Mouse (Mus musculus): Measurements from ENCODE around the gene Kcnt1.

The Kcnt1 gene

DNA sequence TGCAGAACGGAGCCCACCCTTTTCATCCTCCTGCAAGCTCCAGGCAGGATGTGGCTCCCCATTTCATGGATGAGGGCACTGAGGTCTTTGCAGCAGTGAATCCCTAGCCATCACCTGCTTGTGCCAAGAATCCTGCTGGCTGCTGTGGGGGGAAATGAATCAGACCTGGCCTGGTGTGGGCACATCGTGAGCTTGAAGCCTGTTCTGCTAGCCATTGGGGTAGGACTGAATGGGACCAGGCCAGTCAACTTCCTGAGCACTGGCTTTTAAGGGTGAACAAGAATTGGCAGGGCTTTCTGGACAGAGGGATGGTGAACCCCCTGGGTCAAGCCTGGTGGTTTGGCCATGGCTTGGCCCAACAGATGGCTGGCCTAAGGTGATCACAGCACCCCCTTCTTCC is 15.0 kb downstream of the Kcnt1 start:
- DNase-seq = peak; percentile 37 to 61

- peak; percentile 29 to 43 for DNase-seq
Measured at GRCm38 (mm10) chr2:25879061-25879460, 15.5 kb downstream of the Kcnt1 start.

DNA sequence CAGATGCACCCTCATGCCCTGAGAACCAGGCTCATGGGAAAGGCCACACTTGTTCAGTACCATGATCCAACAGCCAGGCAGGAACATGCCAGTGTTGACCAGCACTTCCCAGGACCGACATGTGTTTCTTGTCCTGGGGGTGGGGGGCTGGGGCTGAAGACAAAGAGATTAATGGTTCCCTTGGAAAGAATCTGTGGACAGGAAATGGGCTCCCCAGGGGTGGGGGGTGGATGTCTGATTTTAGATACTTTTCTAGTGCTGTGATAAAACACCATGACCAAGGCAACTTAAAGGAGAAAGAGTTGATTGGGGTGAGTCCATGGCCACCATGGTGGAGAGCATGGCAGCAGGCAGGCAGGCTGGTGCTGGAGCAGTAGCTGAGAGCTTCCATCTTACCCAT is 18.7 kb downstream of the Kcnt1 start:
- DNase-seq = no peak

DNA sequence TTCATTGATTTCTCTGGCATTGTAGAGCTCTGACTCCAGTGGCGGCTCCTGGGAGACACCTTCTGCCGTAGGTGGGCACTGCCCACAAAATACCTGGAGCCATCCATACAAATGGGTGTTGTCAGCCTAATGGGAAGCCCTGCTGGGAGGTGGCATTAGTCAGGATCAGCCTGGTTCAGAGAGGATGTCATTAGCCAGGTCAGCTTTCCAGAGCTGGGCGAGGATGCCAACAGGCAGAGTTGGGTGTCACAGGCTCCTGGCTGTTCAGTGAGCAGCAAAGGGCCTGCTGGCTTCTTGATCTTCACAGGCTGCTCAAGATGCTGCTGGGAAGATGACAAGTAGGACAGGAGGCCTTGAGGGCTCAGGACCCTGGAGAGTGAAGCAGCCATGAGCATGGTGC is 21.2 kb downstream of the Kcnt1 start:
- no peak for DNase-seq

- DNase-seq = no peak
Measured at GRCm38 (mm10) chr2:25887226-25887625, 23.7 kb downstream of the Kcnt1 start.

DNA sequence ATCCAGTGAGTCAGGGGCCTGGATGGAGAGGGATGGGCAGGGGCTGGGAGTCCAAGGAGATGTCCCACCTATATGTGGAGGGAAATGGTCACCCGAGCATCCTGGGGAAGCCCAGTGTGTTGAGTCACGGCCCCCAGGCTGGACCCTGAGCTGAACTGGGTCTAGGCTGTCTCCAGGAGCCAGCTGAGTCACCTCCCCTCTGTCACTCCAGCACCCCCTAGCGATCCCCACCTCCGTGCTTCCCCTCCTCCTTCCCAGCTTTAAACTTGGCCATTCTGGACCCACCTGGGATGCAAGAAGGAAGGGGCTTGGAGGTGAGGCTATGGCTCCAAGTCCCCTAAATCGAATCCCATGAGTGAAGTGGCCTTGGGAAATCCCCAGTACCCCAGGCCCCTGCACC is 24.6 kb downstream of the Kcnt1 start:
- DNase-seq = peak in 1 of 2 experiments; percentile 52

GRCm38 (mm10) chr2:25892440-25892839 is 28.9 kb downstream of the Kcnt1 start:
- DNase-seq = peak; percentile 47 to 57

DNA sequence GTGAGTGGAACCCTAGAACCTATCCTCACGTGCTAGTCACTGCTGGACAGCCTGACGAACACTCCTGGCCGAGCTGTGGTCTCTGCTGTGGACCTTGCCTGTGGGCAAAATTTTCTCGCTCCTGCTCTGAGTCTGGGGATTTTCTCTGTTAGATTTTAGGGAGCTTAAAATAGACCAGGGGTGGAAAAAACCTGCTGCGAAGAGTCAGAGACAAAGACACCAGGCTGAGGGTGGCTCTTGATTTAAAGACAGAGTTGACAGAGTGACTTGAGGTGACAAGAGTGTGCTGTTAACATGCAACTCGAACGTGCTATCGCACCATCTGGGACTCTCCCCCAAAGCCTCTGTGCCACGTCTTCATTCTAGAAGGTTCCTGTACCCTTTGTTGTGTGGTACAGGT is 35.4 kb downstream of the Kcnt1 start:
- DNase-seq = no peak

GRCm38 (mm10) chr2:25909872-25910271 is 46.3 kb downstream of the Kcnt1 start:
- DNase-seq = peak in 1 of 2 experiments; percentile 65

DNA sequence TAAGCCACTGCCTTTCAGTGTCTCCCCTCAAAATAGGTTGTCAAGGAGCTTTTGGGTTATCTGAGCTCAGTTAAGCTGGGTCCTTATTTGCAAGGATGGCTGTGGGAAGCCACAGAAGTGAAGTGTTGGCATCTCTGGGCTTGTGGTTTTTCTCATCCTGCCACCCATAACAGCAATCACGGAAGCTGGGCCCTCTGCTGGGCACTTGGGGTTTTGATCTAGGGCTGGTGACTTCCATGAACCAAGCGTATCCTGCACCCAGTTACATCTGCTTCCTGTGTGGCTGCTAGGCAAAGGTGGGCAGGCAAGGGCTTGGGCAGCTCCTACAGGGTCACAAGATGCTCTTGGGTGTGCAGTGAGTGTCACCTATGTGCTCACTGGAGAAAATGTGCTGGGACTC is 49.7 kb downstream of the Kcnt1 start:
- DNase-seq = peak; percentile 45 to 60

DNA sequence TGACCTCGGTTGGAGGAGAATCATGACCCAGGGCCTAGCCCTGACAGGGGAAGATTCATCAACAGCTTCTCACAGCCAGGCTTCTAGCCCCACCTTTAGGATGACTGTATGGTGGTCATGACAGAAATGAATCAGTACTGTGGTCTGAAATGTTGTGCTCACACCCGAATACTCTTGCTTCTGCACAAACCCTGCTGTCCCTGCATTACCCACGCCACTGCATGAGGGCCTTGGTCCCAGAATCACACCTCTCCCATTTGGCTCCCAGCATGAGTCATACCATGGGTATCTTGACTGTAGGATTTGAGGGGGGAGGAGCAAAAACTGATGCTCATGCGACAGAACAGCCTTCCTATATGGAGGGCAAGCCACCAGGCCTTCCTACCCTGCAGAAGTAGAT is 50.7 kb downstream of the Kcnt1 start:
- no peak for DNase-seq

- DNase-seq = no peak
Measured at GRCm38 (mm10) chr2:25914821-25915220, 51.3 kb downstream of the Kcnt1 start.

DNA sequence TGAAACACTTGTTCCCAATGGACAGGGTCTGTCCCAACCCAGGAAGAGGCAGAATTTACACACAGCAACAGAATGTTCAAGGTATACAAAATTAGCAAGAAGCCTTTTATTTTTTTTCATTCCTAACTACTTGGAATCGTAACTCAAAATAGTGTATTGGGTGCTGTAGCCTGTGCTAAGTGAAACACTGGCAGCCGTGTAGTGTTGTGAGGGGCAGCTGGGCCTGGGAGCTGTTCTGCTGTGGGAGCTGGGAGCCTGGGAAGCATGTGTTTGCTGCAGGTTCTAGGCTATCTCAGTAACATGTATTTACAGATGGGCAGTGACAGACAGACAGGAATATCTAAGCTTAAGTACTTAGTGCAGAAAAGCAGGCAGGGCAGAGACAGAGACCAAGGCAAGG is 54.9 kb downstream of the Kcnt1 start:
- no peak for DNase-seq

DNA sequence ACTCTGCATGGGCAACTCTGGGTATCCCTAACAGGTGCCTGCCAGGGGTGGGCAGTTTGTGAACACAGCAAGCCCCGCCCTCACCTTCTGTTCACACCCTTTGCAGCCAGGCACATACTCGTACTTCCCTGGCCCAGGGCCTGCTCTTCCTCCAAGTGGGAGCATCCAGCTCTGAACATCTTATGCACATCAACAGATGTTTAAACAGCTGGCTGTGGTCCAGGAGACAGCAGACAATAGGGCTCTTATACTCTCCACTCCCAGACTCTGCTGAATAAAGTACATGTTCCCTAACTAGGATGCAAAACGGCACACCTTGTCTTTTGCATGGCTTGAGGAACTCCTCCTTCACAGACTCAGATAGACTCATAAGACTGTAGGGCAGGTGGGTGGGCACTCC is 56.4 kb downstream of the Kcnt1 start:
- DNase-seq = peak; percentile 42 to 51

- DNase-seq = no peak
Measured at GRCm38 (mm10) chr2:25923799-25924198, 60.3 kb downstream of the Kcnt1 start.

DNA sequence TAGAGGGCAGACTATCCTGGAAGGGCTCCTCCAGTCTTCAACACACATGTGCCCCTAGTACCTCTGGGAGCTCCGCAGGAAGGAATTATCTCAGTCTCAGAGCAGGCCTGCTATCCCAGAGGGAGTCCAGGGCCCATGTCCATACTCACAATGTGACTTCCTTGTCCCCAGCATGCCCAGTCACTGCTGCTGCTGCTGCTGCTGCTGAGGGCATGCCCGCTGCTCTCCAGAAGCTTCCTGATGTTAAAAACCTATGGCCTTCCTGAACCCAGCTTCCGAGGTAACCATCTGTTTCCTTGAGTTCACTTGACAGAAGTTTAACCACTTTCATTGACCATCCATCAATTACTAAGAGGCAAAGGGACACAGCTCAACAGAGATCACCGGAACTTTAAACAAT is 61.4 kb downstream of the Kcnt1 start:
- no peak for DNase-seq

DNA sequence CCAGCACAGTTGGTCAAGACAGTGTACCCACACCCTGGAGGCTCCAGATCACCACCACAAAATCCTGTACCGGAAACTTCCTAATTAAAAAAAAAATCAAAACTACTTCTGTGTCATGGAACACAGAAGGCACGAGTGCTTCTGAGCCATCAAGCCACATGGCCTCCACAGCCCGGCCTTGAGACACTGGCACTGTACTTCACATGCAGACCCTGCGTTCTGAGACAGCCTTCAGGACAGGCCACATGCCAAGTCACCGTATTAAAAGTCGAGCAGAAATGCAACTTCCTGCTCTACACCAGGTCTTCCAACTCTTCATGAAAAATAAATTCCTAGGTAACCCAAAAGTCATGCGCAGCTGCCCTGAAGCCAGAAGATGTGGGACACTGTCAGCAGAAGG is 64.3 kb downstream of the Kcnt1 start:
- no peak for DNase-seq

- peak in 1 of 2 experiments; percentile 62 for DNase-seq
Measured at GRCm38 (mm10) chr2:25931249-25931859, 67.8 kb downstream of the Kcnt1 start.

DNA sequence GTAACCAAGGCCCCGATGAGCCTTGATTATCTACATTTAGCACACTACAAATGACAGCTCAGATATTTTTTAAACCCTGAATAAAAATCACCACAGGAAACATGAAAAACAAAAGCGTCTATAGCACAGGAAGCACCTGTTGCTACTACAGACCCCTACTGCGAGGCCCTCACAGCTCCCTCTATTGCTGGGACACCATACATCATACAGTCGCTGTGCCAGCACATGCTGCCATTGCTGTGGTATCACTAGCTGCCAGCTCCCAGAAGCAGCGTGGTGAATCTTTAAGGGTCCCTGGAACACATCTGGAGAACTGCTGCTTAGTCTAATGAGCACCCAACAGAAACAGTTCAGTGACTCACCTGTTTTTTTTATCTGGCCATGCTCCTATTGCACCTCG is 77.0 kb downstream of the Kcnt1 start:
- DNase-seq = no peak

GRCm38 (mm10) chr2:25943822-25944221 is 80.3 kb downstream of the Kcnt1 start:
- DNase-seq = no peak

GRCm38 (mm10) chr2:25947950-25948349 is 84.4 kb downstream of the Kcnt1 start:
- DNase-seq = no peak

- DNase-seq = no peak
Measured at GRCm38 (mm10) chr2:25949291-25949690, 85.8 kb downstream of the Kcnt1 start.
